Mouse (Mus musculus): ENCODE results near the gene Sorl1. TPM values are rescaled to one million over a fixed set of nuclear protein-coding genes. Genes with fewer than 3 reads are reported as not detected.

Sorl1 gene
- polyA plus RNA-seq, 1 experiment from 2014 or later = 19.8 TPM

DNA sequence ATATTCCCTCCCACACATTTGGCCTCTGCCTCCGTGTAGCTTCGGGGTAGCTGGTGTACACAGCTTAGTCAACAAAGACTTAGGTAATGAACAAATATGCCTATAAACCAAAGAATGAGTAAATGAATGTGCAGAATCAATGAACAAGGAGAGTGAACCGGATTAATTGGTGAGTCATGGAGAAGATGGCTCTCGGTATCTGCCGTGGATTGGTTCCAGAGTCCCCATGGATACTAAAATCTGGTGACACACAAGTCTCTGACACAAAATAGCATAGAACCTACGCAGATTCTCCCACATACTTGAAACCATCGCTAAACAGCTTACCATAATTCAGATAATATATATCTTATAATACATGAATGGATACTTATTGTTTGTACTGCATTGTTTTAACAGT lies 22.8 kb downstream of the Sorl1 start:
- no peak overlapping the region for H3K9ac ChIP-seq

GRCm38 (mm10) chr9:42100618-42101210 lies 23.4 kb downstream of the Sorl1 start:
- H3K4me3 ChIP-seq (ENCODE audit: low read depth, low read length) = no peak overlapping the region
- no peak overlapping the region for H3K27ac ChIP-seq (ENCODE audit: low read depth)
- H3K4me1 ChIP-seq (ENCODE audit: insufficient read depth) = no peaks in the 10 kb centered on the region
- DNase-seq (no peak), ATAC-seq (ENCODE audit: insufficient read depth) (no peak)
- TF ChIP-seq CTCF (IDR thresholded peaks at IDR 0.05; ENCODE audit: low read depth) = no peak
- WGBS = 70% methylated on average over 9 of the region's 9 CpGs
- H3K4me2 ChIP-seq = no peak overlapping the region
- H3K27me3 ChIP-seq (ENCODE audit: insufficient read depth, low read length) = no peaks in the 10 kb centered on the region
- H3K9me3 ChIP-seq (ENCODE audit: low read depth, low read length) = no peaks in the 10 kb centered on the region
- H3K36me3 ChIP-seq (ENCODE audit: insufficient read depth) = no peaks in the 10 kb centered on the region
- no peak overlapping the region for H3K9ac ChIP-seq

More for the DNA sequence above, 22.8 kb downstream of the Sorl1 start:
- no peak overlapping the region for H3K4me3 ChIP-seq (ENCODE audit: low read depth, low read length)
- no peaks in the 10 kb centered on the region for H3K9me3 ChIP-seq (ENCODE audit: low read depth, low read length)
- TF ChIP-seq CTCF (IDR thresholded peaks at IDR 0.05; ENCODE audit: low read depth) = no peak
- ATAC-seq (ENCODE audit: insufficient read depth) (no peak), DNase-seq (no peak)
- H3K36me3 ChIP-seq (ENCODE audit: insufficient read depth) = no peaks in the 10 kb centered on the region
- H3K27me3 ChIP-seq (ENCODE audit: insufficient read depth, low read length) = no peaks in the 10 kb centered on the region
- 80% methylated on average over 7 of the region's 7 CpGs for WGBS
- H3K4me2 ChIP-seq = no peak overlapping the region
- H3K27ac ChIP-seq (ENCODE audit: low read depth) = no peak overlapping the region
- no peaks in the 10 kb centered on the region for H3K4me1 ChIP-seq (ENCODE audit: insufficient read depth)

DNA sequence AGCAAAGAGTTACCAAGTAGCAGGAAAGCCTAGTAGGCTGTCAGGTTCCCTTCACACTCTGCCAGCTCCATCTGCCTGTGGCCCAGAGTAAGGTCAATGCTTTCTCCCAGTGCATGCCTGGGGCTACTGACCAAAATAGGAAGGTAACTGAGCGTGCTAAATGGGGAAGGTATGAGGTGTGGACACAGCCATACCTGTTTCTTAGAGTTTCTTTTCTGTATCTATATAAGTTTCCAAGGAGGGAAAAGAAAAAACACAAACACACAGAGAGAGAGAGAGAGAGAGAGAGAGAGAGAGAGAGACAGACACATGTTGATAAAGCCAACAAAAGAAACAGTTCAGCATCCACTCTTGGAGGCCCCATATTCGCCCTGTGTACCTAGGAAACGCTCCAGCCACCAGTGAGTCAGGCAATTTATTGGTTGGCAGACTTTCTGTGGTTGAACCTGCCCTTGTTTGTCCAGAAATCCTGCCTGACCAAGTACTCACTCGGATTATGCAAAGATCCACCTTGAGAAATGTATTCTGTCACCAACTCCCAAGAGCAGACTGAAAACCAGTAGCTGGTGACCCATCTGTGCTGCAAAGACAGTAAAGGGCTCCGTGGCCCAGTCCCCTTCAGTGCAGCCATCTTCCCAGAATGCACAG lies 25.5 kb downstream of the Sorl1 start:
- 82% methylated on average over 5 of the region's 5 CpGs for WGBS
- no peak for DNase-seq
- no peaks in the 10 kb centered on the region for H3K27me3 ChIP-seq (ENCODE audit: insufficient read depth, low read length)
- H3K9me3 ChIP-seq (ENCODE audit: low read depth, low read length) = no peaks in the 10 kb centered on the region
- H3K36me3 ChIP-seq (ENCODE audit: insufficient read depth) = no peaks in the 10 kb centered on the region
- H3K4me2 ChIP-seq = no peak overlapping the region
- no peaks in the 10 kb centered on the region for H3K4me1 ChIP-seq (ENCODE audit: insufficient read depth)
- no peak for ATAC-seq (ENCODE audit: insufficient read depth)
- H3K4me3 ChIP-seq (ENCODE audit: low read depth, low read length) = no peak overlapping the region
- H3K9ac ChIP-seq = no peak overlapping the region
- no peak overlapping the region for H3K27ac ChIP-seq (ENCODE audit: low read depth)
- no peak for TF ChIP-seq CTCF (IDR thresholded peaks at IDR 0.05; ENCODE audit: low read depth)

- no peaks in the 10 kb centered on the region for H3K9me3 ChIP-seq (ENCODE audit: low read depth, low read length)
- H3K36me3 ChIP-seq (ENCODE audit: insufficient read depth) = no peaks in the 10 kb centered on the region
- H3K9ac ChIP-seq = no peak overlapping the region
- no peak overlapping the region for H3K4me3 ChIP-seq (ENCODE audit: low read depth, low read length)
- H3K27me3 ChIP-seq (ENCODE audit: insufficient read depth, low read length) = no peaks in the 10 kb centered on the region
- H3K4me1 ChIP-seq (ENCODE audit: insufficient read depth) = no peaks in the 10 kb centered on the region
- TF ChIP-seq CTCF (IDR thresholded peaks at IDR 0.05; ENCODE audit: low read depth) = no peak
- H3K4me2 ChIP-seq = no peak overlapping the region
- WGBS = 86% methylated on average over 8 of the region's 8 CpGs
- no peak overlapping the region for H3K27ac ChIP-seq (ENCODE audit: low read depth)
- ATAC-seq (ENCODE audit: insufficient read depth) = no peak
- DNase-seq = no peak
These were observed 26.2 kb downstream of the Sorl1 start for GRCm38 (mm10) chr9:42097731-42098473.

DNA sequence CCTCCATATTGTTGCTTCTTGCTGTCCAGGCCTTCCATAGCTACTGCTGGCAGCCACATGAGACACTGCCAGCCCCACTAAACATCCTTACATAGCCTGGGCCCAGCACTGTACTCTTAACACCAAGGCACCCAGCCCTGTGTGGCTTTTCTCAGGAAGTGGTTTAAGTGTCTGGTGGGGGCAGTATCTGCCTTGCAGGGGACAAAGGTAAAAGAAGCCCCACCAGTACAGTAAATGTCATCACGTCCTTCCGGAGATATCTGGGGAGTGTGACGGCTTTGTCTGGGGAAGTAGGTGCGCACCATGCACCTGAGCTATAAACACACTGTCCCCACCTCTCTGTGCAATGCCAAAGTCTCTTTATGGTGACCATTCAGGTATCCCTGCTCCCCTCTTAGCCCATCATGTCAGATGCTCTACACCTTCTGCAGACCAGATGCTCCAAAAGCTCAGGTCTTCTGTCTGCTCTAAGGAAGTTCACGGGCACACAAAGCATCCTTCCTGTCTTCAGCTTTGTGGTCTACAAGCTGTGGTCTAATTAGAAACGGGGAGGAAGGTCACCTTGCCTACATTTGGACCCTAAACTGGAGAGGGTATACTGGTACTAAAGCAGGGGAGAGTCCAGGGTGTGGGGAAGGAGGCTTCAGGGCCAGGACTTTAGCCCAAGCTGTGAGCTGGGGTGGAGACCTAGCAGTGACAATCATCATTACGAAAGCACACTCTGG lies 26.9 kb downstream of the Sorl1 start:
- DNase-seq = no peak
- H3K4me2 ChIP-seq = no peak overlapping the region
- no peak for ATAC-seq (ENCODE audit: insufficient read depth)
- H3K36me3 ChIP-seq (ENCODE audit: insufficient read depth) = no peaks in the 10 kb centered on the region
- H3K4me1 ChIP-seq (ENCODE audit: insufficient read depth) = no peaks in the 10 kb centered on the region
- no peak overlapping the region for H3K9ac ChIP-seq
- no peak overlapping the region for H3K4me3 ChIP-seq (ENCODE audit: low read depth, low read length)
- no peaks in the 10 kb centered on the region for H3K9me3 ChIP-seq (ENCODE audit: low read depth, low read length)
- WGBS = 89% methylated on average over 7 of the region's 7 CpGs
- TF ChIP-seq CTCF (IDR thresholded peaks at IDR 0.05; ENCODE audit: low read depth) = no peak
- no peaks in the 10 kb centered on the region for H3K27me3 ChIP-seq (ENCODE audit: insufficient read depth, low read length)
- H3K27ac ChIP-seq (ENCODE audit: low read depth) = no peak overlapping the region

DNA sequence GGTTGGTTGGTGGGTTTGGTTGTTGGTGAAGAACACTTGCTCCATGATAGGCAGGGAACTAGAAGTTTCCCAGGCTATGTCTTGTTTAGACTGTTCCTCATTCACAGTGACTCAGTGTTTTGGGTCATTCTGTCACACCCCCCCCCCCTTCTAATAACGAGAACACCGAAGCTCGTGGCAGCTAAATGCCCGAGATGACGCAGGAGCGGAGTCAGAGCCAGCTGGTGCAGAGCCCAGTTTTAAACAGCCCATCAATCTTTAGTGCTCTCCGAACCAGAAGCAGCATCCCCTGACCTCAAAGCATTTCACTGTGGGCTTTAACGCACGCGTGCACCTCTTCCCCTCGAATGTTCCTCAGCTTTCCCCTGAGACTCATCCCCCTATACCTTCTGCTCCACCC lies 29.3 kb downstream of the Sorl1 start:
- H3K4me3 ChIP-seq (ENCODE audit: low read depth, low read length) = no peak overlapping the region
- 42% methylated on average over 11 of the region's 11 CpGs for WGBS
- H3K36me3 ChIP-seq (ENCODE audit: insufficient read depth) = no peaks in the 10 kb centered on the region
- no peaks in the 10 kb centered on the region for H3K4me1 ChIP-seq (ENCODE audit: insufficient read depth)
- no peak overlapping the region for H3K27ac ChIP-seq (ENCODE audit: low read depth)
- DNase-seq (peak; percentile 81), ATAC-seq (ENCODE audit: insufficient read depth) (peak; percentile 63; the same call in 1 of the 2 replicates)
- no peaks in the 10 kb centered on the region for H3K27me3 ChIP-seq (ENCODE audit: insufficient read depth, low read length)
- H3K9me3 ChIP-seq (ENCODE audit: low read depth, low read length) = no peaks in the 10 kb centered on the region
- no peak overlapping the region for H3K9ac ChIP-seq
- no peak overlapping the region for H3K4me2 ChIP-seq
- TF ChIP-seq CTCF (IDR thresholded peaks at IDR 0.05; ENCODE audit: low read depth) = no peak

Data from lung, embryonic 14.5 days (tissue).